Mouse (Mus musculus): ENCODE results near the gene Cenpp.

DNA sequence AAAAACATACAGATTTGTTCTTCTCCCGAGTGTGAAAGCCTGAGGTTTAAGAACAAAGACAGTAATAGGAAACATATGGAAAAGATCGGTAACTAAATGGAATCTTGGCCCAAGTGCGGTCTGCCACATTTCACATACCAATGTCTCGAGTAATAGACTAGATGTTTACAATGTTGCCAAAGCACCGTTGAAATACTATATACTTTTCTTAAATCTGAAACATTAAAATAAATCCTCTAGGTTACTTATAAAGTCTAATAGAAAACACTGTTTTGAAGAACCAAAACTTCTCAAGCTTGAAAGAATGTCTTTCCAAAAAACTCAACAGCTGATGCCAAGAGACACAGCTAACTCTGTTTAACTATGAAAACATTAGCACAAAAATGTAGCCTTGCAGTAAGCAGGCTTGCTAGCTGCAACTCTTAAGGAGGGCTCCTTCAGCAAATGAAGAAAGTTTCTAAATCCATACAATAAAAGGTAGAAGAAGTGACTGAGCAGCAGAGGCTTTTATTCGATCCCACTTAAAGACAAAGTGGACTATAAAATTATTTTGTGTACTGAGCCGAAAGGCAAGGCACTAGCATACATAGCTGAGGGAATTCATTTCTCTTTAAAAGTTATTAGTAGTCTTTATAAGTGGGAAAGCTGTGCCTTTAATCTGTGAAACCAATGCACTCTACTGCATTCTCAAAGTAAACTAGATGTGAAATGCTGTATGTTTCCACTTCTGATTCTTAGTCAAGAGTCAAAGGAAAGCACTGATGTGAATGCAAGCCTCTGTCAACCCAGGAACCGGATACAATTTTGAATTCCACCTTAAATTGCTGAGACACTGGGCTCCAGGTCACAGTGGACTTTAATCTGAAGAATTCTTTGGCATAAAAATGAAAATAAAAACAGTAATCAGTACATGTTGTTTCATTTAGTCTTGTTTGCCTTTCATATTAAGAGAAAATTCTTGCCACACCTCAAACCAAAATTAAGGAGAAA, 70.7 kb downstream of the Cenpp start, which contains the start of gene Omd:
- no peak for TF ChIP-seq CTCF (IDR thresholded peaks at IDR 0.05; ENCODE audit: low read depth)
- TF ChIP-seq EP300 (IDR thresholded peaks at IDR 0.05; ENCODE audit: low read depth): no peak
